Mouse (Mus musculus) CD8-positive naive resting alpha-beta T cell, adult 57 days (primary cell): ENCODE measurements around the gene Coq2. TPM values are rescaled to one million over a fixed set of nuclear protein-coding genes. Genes with fewer than 3 reads are reported as not detected.

Source experiments
- total RNA-seq: library from RNA; stranded (reverse); gene quantifications from one replicate; pipeline ENCODE4 v1.2.4, GENCODE M21; 2023

The Coq2 gene
- total RNA-seq, result 39.2 TPM

GRCm38 (mm10) chr5:100674711-100675376, at the start of gene Coq2:
Gene Coq2 (minus strand): TSS chr5:100675140.

GRCm38 (mm10) chr5:100719235-100720088, 44.5 kb upstream of the Coq2 start, which contains the start of gene Hpse:
Gene Hpse (minus strand): TSS chr5:100719716.

Other genes with a start within 250 kb of the Coq2 start
- 28.1 TPM for gene Lin54, start 174.5 kb downstream of the Coq2 start, total RNA-seq
- 64.3 TPM for gene Cops4, start 156.8 kb downstream of the Coq2 start, total RNA-seq
- 55.5 TPM for gene Plac8, start 102.9 kb downstream of the Coq2 start, total RNA-seq
- gene Hpse, start 44.6 kb upstream of the Coq2 start, total RNA-seq, result 1.4 TPM
- 26.6 TPM for gene Helq, start 123.5 kb upstream of the Coq2 start, total RNA-seq
- 52.4 TPM for gene Mrps18c, start 123.5 kb upstream of the Coq2 start, total RNA-seq
- gene Abraxas1, start 145.8 kb upstream of the Coq2 start, total RNA-seq, result 19.8 TPM
- 0.80 TPM for gene Gpat3, start 170.6 kb upstream of the Coq2 start, total RNA-seq